Mouse (Mus musculus) hindbrain, embryonic 11.5 days (tissue): ENCODE data around the gene 1810049J17Rik. TPM values are rescaled to one million over a fixed set of nuclear protein-coding genes. Genes with fewer than 3 reads are reported as not detected.
A peak's percentile ranks its signal among the peaks of the same experiment; 100 is the strongest.
"Not testable (repeated sequence)": the region's sequence is repeated elsewhere in the genome, so short reads cannot be mapped to it uniquely, and the experiment has no call there.

Source experiments
- ATAC-seq: fragments of 200-750 bp; cut with Nextera tagmentation; 2 replicates; pipeline ENCODE4 v1.8.0; 2017; ENCODE audit warnings: mild to moderate bottlenecking, moderate TSS enrichment, moderate library complexity; ENCODE audit not compliant: low FRiP score
- DNase-seq: peaks from one replicate; pipeline ENCODE4 v3.0.0-alpha.2; 2015; ENCODE audit warnings: low spot score
- H3K27ac ChIP-seq: fragments of 300-500 bp; sonication (generic); 2 replicates; pipeline ENCODE4 v1.5.1; 2014; ENCODE audit warnings: mild to moderate bottlenecking, low read depth, low read length
- H3K27me3 ChIP-seq: fragments of 300-500 bp; sonication (generic); 2 replicates; pipeline ENCODE4 v1.6.1; 2014; ENCODE audit warnings: mild to moderate bottlenecking, low read length, moderate library complexity, mixed read lengths; ENCODE audit not compliant: control insufficient read depth, insufficient read depth
- H3K36me3 ChIP-seq: fragments of 300-500 bp; sonication (generic); 2 replicates; pipeline ENCODE4 v1.6.1; 2014; ENCODE audit warnings: mild to moderate bottlenecking, low read length, moderate library complexity, mixed read lengths; ENCODE audit not compliant: control insufficient read depth, insufficient read depth
- H3K4me1 ChIP-seq: fragments of 300-500 bp; sonication (generic); replicated peaks from 2 replicates; pipeline ENCODE4 v1.6.1; 2014; ENCODE audit warnings: low read length, mixed read lengths; ENCODE audit not compliant: control insufficient read depth, insufficient read depth
- H3K4me2 ChIP-seq: fragments of 300-500 bp; sonication (generic); replicated peaks from 2 replicates; pipeline ENCODE4 v1.6.1; 2014; ENCODE audit warnings: mild to moderate bottlenecking, low read depth, low read length
- H3K4me3 ChIP-seq: fragments of 300-500 bp; sonication (generic); 2 replicates; pipeline ENCODE4 v1.5.1; 2014; ENCODE audit warnings: low read depth, low read length
- H3K9ac ChIP-seq: fragments of 300-500 bp; sonication (generic); 2 replicates; pipeline ENCODE4 v1.6.1; 2014; ENCODE audit warnings: low read depth, low read length
- H3K9me3 ChIP-seq: fragments of 300-500 bp; sonication (generic); 2 replicates; pipeline ENCODE4 v1.6.1; 2016; ENCODE audit warnings: low read length; ENCODE audit not compliant: control insufficient read depth
- WGBS: fragments of 180-500 bp; shearing (Covaris S2); extraction: QIAGEN DNeasy Blood & Tissue Kit; methylation state at CpG from one replicate; pipeline ENCODE4 v1.1.7; 2014; 5-methylcytosine and 5-hydroxymethylcytosine counted together
- polyA plus RNA-seq: library from polyadenylated mRNA; unstranded; fragments of >200 nt; fragmentation: Nextera tagmentation; extraction: Ambion mirVana; gene quantifications from 2 replicates; pipeline ENCODE4 v1.2.1, GENCODE M21; 2014

Gene 1810049J17Rik
- polyA plus RNA-seq: 1.0 TPM in 1 of 2 replicates, not detected in the other

DNA sequence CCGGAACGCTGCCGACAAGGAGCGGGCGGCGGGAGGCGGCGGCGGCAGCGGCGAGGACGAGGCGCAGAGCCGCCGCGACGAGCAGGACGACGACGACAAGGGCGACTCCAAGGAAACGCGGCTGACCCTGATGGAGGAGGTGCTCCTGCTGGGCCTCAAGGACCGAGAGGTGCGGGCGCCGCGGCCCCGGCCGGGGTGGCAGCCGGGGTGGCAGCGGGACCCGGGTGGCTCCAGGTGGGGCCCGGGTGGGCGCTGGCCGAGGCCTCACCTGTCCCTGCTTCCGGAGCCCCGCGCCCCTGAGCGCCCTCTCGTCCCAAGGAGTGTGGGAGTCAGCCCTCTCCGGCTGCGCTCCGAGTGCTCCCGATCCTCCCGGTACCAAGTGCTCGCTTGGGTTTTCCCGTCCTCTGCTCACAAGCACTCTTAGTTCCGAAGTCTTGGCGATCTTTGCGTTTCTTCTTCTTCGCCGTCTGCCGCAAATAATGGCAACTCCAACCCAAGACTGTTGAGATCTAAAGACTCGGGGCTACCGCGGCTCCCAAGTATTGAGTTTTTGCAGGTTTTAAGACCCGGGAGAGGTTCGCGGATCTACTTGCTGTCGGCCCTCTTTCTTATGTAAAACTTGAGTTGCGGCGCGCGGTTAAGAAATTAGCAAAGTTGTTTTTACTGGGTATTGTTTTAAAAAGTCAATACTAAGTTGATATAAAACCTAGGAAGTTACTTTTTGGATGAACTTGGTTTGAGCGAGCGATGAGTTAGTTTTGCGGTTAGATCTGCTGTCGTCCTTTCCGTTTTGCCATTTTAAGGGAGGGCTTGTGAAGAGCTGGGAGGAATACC is at the start of gene 1810049J17Rik:
TSS of gene 1810049J17Rik (minus strand) at position 112 of the 834 bp plus-strand sequence.
- peak; percentile 39 for ATAC-seq
- no peaks in the 10 kb centered on the region for H3K4me1 ChIP-seq
- DNase-seq: peak; percentile 68
- H3K9me3 ChIP-seq: no peaks in the 10 kb centered on the region
- H3K9ac ChIP-seq: peak within 1 kb of the TSS; percentile 95
- under 1% methylated on average over 57 of the region's 70 CpGs for WGBS
- peak within 1 kb of the TSS; percentile 92 for H3K27ac ChIP-seq
- peak within 1 kb of the TSS; percentile 98 for H3K4me3 ChIP-seq
- H3K36me3 ChIP-seq: no peaks in the 10 kb centered on the region
- H3K27me3 ChIP-seq: no peaks in the 10 kb centered on the region
- H3K4me2 ChIP-seq: peak within 1 kb of the TSS; percentile 80

DNA sequence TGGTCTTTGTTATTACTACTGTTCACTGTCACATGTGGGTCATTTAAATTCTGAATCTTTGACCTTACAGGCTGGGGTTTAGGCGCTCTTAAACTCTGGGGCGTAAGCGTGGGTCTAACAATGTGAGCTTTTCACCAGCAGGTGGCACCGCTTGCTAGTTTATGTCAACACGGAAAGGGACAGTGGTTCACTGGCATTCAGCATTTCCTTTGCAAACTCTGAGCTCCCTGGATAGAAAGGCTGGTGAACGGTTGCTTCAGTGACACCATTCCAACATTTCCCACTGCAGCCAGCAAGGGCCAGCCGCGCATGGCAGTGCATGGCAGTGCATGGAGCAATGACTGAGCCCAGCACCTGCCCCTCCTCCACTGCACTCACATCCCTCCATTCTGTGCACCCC is 49.5 kb upstream of the 1810049J17Rik start:
- DNase-seq (peak; percentile 83), ATAC-seq (peak; percentile 41; the same call in 1 of the 2 replicates)
- no peak overlapping the region for H3K4me2 ChIP-seq
- no peak overlapping the region for H3K4me3 ChIP-seq
- H3K27ac ChIP-seq: no peak overlapping the region
- 4% methylated on average over 8 of the region's 8 CpGs for WGBS
- H3K4me1 ChIP-seq: peaks cover 8% of the 10 kb centered on the region
- no peak overlapping the region for H3K9ac ChIP-seq
- no peaks in the 10 kb centered on the region for H3K27me3 ChIP-seq
- no peaks in the 10 kb centered on the region for H3K9me3 ChIP-seq
- H3K36me3 ChIP-seq: no peaks in the 10 kb centered on the region

DNA sequence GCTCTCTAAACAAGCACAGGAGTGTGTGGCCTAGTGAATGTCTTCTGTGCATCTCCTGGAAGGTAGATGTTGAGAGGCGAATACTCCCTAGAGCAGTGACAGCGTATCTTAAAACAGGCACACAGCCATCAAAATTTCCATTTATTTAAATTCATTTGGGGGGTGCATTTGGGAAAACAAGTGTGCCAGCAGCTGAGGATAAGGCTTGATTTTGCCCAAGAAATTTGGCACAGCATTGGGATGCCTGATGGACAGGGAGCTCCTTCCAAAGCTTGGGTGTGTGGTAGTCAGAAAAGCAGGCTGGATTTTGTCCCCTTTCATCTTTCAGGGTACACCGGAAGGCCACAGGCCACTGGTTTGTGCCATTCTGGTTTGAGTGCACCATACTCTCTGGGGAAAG is 48.4 kb upstream of the 1810049J17Rik start:
- DNase-seq (no peak), ATAC-seq (no peak)
- no peaks in the 10 kb centered on the region for H3K36me3 ChIP-seq
- no peak overlapping the region for H3K4me3 ChIP-seq
- H3K4me1 ChIP-seq: peaks cover 10% of the 10 kb centered on the region
- no peak overlapping the region for H3K27ac ChIP-seq
- no peaks in the 10 kb centered on the region for H3K27me3 ChIP-seq
- no peak overlapping the region for H3K9ac ChIP-seq
- no peaks in the 10 kb centered on the region for H3K9me3 ChIP-seq
- H3K4me2 ChIP-seq: no peak overlapping the region
- 95% methylated on average over 3 of the region's 3 CpGs for WGBS

DNA sequence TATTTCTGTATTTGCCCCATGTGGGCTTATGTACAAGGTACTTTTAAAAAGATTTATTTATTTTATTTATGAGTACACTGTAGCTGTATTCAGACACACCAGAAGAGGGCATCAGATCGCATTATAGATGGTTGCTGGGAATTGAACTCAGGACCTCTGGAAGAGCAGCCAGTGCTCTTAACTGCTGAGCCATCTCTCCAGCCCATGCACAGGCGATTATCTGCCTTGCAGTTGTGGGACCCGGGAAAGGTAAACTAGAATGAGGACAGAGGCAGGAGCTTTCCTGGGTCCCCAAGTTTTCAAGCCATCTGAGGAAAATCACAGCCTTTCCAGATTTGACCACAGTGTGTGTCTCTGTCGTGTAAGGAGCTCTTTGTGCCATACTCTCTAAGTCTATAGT is 47.2 kb upstream of the 1810049J17Rik start:
- ATAC-seq (no peak), DNase-seq (no peak)
- no peaks in the 10 kb centered on the region for H3K36me3 ChIP-seq
- H3K4me3 ChIP-seq: no peak overlapping the region
- H3K27me3 ChIP-seq: no peaks in the 10 kb centered on the region
- H3K4me2 ChIP-seq: no peak overlapping the region
- H3K4me1 ChIP-seq: peaks cover 10% of the 10 kb centered on the region
- no peaks in the 10 kb centered on the region for H3K9me3 ChIP-seq
- H3K27ac ChIP-seq: no peak overlapping the region
- 86% methylated on average over 4 of the region's 4 CpGs for WGBS
- H3K9ac ChIP-seq: no peak overlapping the region

DNA sequence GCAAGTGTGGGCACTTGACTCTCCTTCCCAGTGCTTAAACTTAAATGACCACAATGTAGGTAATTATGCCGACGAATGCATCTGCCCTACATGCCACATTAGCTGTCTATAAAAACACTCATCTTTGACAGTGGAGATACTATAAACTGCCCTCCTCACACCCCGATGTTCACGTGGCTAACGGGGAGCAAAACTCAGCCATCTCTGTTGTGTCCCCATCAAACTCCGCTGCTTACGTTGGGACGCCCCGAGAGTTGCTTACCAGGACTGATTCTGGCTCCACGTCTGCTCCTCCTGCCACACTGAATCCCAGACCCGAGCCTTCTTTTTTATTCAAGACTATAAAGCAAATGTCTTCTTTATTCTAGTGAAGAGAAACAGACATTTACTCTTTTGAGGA is 46.7 kb upstream of the 1810049J17Rik start:
- Histone ChIP-seq H3K4me2 (no peak overlapping the region), H3K9me3 (no peaks in the 10 kb centered on the region), H3K27me3 (no peaks in the 10 kb centered on the region), H3K36me3 (no peaks in the 10 kb centered on the region), H3K4me3 (no peak overlapping the region), H3K27ac (0 out of 2 replicates have a peak overlapping the region, but pooled peaks have one; percentile 6), H3K4me1 (peaks cover 10% of the 10 kb centered on the region), H3K9ac (no peak overlapping the region)
- ATAC-seq (no peak), DNase-seq (no peak)
- WGBS: 80% methylated on average over 11 of the region's 11 CpGs

DNA sequence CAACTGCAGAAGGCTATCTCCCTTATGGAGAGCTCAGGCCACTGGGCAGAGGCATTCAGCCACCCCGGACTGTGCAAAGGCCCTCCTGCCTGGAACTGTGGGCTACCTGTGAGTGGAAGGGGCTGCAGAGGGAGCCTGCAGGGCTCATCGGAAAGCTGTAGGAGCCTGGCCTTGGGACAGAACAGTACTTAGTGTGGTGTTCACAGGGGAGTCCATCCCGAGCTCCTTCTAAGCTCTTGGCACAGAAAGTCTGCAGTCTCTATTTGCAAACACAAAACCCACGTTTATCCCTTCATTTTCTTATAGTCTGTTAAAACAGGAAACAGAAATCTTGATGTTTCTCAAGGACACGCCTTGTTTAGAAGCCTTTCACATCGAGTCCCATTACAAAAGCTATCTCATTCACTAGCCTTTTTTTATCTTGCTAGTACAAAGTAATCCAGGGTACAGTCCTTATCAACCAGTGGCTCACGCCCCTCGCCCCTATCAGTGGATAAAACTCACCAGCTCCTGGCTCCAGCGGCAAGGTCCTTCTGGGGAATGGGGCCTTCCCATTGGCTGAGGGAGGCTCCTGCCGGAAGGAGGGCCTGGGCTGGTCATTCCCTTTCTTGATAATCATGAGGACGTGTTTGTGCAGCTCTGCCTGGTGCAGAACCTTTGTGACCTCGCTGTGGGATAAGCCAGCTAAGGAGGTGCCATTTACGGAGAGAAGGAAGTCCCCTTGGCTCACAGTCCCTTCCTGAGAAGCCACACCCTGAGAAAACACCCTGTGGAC is 45.8 kb upstream of the 1810049J17Rik start:
- DNase-seq (no peak), ATAC-seq (no peak)
- Histone ChIP-seq H3K4me2 (no peak overlapping the region), H3K36me3 (no peaks in the 10 kb centered on the region), H3K27me3 (no peaks in the 10 kb centered on the region), H3K9ac (no peak overlapping the region), H3K27ac (no peak overlapping the region), H3K9me3 (no peaks in the 10 kb centered on the region), H3K4me3 (no peak overlapping the region), H3K4me1 (peaks cover 10% of the 10 kb centered on the region)
- 58% methylated on average over 13 of the region's 13 CpGs for WGBS

DNA sequence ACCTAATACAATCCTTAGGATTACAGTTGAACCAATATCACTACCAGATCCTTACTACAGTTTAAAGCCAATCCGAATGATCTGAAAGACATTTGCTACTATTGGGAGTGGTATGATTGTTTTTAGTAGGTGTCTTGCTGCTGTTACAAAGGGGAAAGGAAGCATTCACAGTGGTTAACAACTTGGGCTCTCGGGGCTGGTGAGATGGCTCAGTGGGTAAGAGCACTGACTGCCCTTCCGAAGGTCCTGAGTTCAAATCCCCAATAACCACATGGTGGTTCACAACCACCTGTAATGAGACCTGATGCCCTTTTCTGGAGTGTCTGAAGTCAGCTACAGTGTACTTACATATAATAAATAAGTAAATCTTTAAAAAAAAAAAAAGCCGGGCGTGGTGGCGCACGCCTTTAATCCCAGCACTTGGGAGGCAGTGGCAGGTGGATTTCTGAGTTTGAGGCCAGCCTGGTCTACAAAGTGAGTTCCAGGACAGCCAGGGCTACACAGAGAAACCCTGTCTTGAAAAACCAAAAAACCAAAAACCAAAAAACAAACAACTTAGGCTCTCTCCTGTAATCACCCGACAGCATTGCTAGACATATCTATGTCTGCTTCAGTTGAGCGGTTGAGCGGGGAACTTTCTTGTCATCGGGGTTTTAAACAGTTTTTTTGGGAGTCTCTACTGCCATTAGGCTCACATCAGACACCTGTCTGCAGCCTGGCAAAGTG is 45.0 kb upstream of the 1810049J17Rik start:
- WGBS: 93% methylated on average over 11 of the region's 11 CpGs
- H3K4me2 ChIP-seq, H3K36me3 ChIP-seq, DNase-seq, H3K4me3 ChIP-seq, H3K4me1 ChIP-seq, H3K9ac ChIP-seq, H3K27ac ChIP-seq, ATAC-seq, H3K9me3 ChIP-seq, H3K27me3 ChIP-seq: not testable (repeated sequence)

DNA sequence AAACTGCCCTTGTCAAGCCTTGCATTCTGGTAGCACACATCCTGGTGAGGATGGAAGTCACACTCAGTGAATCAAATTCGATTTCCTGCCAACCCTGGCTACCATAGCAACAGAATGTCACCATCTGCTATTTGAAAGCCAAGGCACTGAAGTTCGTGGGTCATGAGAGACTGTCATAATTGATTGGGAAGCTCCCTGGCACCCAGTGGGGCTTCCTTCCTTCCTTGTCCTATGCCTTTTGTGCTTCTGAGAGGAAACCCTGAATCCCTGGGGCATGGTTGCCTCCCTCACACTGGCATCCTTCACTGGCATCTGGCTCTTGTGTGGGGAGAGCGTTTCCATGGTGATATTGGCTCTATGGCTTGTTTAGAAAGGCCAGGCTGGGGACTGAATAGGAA is 44.4 kb upstream of the 1810049J17Rik start:
- H3K9me3 ChIP-seq: no peaks in the 10 kb centered on the region
- no peak overlapping the region for H3K4me2 ChIP-seq
- DNase-seq: peak; percentile 77
- H3K9ac ChIP-seq: no peak overlapping the region
- H3K36me3 ChIP-seq: no peaks in the 10 kb centered on the region
- peak; percentile 89 for ATAC-seq
- H3K27me3 ChIP-seq: no peaks in the 10 kb centered on the region
- WGBS: 31% methylated on average over 3 of the region's 3 CpGs
- H3K4me1 ChIP-seq: peaks cover 8% of the 10 kb centered on the region
- H3K27ac ChIP-seq: peak overlapping the region; percentile 62
- H3K4me3 ChIP-seq: no peak overlapping the region
